Mouse (Mus musculus): Measurements from ENCODE around the gene Phldb2. TPM values are rescaled to one million over a fixed set of nuclear protein-coding genes. Genes with fewer than 3 reads are reported as not detected.

Phldb2 gene
- total and polyA plus RNA-seq, 2 experiments from 2014 or later = 32.8 to 33.2 TPM

- 48% methylated on average over 2 of the region's 2 CpGs for WGBS
- peak; percentile 41; the same call in 1 of the 2 replicates for ATAC-seq (ENCODE audit: insufficient read depth, low read depth)
- TF ChIP-seq CTCF (IDR thresholded peaks at IDR 0.05; ENCODE audit: low read depth) (no peak), EP300 (IDR thresholded peaks at IDR 0.05; ENCODE audit: low read depth) (no peak)
- no peak for DNase-seq (ENCODE audit: low spot score)
- Histone ChIP-seq H3K27ac (ENCODE audit: low read depth) (no peak overlapping the region), H3K4me2 (ENCODE audit: low read depth, low read length) (no peak overlapping the region), H3K36me3 (replicated peaks; ENCODE audit: control insufficient read depth, insufficient read depth, low read length) (peaks cover 77% of the 10 kb centered on the region), H3K9ac (replicated peaks; ENCODE audit: low read depth, low read length) (no peak overlapping the region), H3K27me3 (ENCODE audit: control insufficient read depth, insufficient read depth, low read length) (no peaks in the 10 kb centered on the region), H3K4me3 (ENCODE audit: low read depth, low read length) (no peak overlapping the region), H3K4me1 (ENCODE audit: control insufficient read depth, insufficient read depth) (peaks cover 10% of the 10 kb centered on the region), H3K9me3 (replicated peaks; ENCODE audit: control insufficient read depth, low read length) (no peaks in the 10 kb centered on the region)
These were observed 156.6 kb downstream of the Phldb2 start for GRCm38 (mm10) chr16:45796815-45797214.

DNA sequence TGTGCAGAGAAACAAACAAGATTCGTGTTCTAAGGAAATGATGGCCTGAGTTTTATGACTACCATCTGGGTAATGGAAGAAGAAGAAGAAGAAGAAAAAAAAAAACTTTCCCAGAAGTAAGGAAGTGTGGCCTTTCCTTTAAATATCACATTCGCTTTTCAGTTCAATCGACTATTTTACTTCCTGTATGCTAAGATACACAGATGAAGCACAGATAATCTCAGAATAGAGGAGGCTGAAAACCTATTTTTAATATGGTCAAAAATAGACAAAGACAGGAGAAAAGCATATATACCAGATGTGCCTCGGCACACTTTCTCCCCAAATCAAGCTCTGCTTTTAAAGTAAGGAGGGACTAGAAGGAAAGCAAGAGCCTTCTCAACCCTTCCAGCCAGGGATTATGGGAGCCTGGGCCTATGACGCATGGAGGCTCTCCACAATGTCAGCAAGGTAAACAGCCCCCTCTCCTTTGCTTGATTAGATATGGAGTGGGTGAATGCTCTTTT lies 158.2 kb downstream of the Phldb2 start:
- H3K9ac ChIP-seq (replicated peaks; ENCODE audit: low read depth, low read length) = no peak overlapping the region
- no peak overlapping the region for H3K4me2 ChIP-seq (ENCODE audit: low read depth, low read length)
- no peaks in the 10 kb centered on the region for H3K27me3 ChIP-seq (ENCODE audit: control insufficient read depth, insufficient read depth, low read length)
- no peak overlapping the region for H3K4me3 ChIP-seq (ENCODE audit: low read depth, low read length)
- DNase-seq (ENCODE audit: low spot score) (no peak), ATAC-seq (ENCODE audit: insufficient read depth, low read depth) (no peak)
- TF ChIP-seq EP300 (IDR thresholded peaks at IDR 0.05; ENCODE audit: low read depth) (no peak), CTCF (IDR thresholded peaks at IDR 0.05; ENCODE audit: low read depth) (no peak)
- peaks cover 10% of the 10 kb centered on the region for H3K4me1 ChIP-seq (ENCODE audit: control insufficient read depth, insufficient read depth)
- peak overlapping the region; percentile 34; the same call in 1 of the 2 replicates for H3K27ac ChIP-seq (ENCODE audit: low read depth)
- whole genome bisulfite sequencing = 60% methylated on average over 5 of the region's 5 CpGs
- no peaks in the 10 kb centered on the region for H3K9me3 ChIP-seq (replicated peaks; ENCODE audit: control insufficient read depth, low read length)
- H3K36me3 ChIP-seq (replicated peaks; ENCODE audit: control insufficient read depth, insufficient read depth, low read length) = peaks cover 63% of the 10 kb centered on the region

DNA sequence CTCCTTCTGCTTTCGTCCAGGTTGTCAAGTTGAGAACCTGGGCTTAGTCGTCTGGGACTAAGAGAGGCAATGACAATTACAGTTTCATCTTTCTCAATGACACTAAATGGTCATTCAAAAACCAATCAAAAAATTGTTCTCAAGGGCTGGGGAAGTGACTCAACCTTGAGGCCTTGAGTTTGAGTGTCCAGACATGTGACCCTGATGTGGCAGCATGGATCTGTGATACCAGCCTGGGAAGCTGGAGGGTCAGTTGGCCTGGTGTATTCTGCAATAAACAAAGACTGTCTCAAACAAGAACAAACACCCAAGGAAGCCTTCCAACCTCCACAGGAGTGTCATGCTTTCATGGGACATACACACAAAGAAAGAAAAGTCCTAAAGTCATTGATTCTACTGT lies 160.6 kb downstream of the Phldb2 start:
- H3K4me1 ChIP-seq (ENCODE audit: control insufficient read depth, insufficient read depth) = peaks cover 10% of the 10 kb centered on the region
- H3K36me3 ChIP-seq (replicated peaks; ENCODE audit: control insufficient read depth, insufficient read depth, low read length) = peaks cover 59% of the 10 kb centered on the region
- no peak overlapping the region for H3K4me2 ChIP-seq (ENCODE audit: low read depth, low read length)
- WGBS = 90% methylated on average over 2 of the region's 2 CpGs
- ATAC-seq (ENCODE audit: insufficient read depth, low read depth) (no peak), DNase-seq (ENCODE audit: low spot score) (no peak)
- H3K9ac ChIP-seq (replicated peaks; ENCODE audit: low read depth, low read length) = no peak overlapping the region
- no peak overlapping the region for H3K27ac ChIP-seq (ENCODE audit: low read depth)
- no peak for TF ChIP-seq CTCF (IDR thresholded peaks at IDR 0.05; ENCODE audit: low read depth)
- H3K27me3 ChIP-seq (ENCODE audit: control insufficient read depth, insufficient read depth, low read length) = no peaks in the 10 kb centered on the region
- no peaks in the 10 kb centered on the region for H3K9me3 ChIP-seq (replicated peaks; ENCODE audit: control insufficient read depth, low read length)
- H3K4me3 ChIP-seq (ENCODE audit: low read depth, low read length) = no peak overlapping the region

GRCm38 (mm10) chr16:45791286-45791685 lies 162.1 kb downstream of the Phldb2 start:
- 73% methylated on average over 5 of the region's 5 CpGs for WGBS
- H3K4me3 ChIP-seq (ENCODE audit: low read depth, low read length) = no peak overlapping the region
- H3K9ac ChIP-seq (replicated peaks; ENCODE audit: low read depth, low read length) = no peak overlapping the region
- H3K36me3 ChIP-seq (replicated peaks; ENCODE audit: control insufficient read depth, insufficient read depth, low read length) = peaks cover 63% of the 10 kb centered on the region
- H3K27ac ChIP-seq (ENCODE audit: low read depth) = no peak overlapping the region
- H3K27me3 ChIP-seq (ENCODE audit: control insufficient read depth, insufficient read depth, low read length) = no peaks in the 10 kb centered on the region
- peaks cover 9% of the 10 kb centered on the region; the same call in 1 of the 2 replicates for H3K4me1 ChIP-seq (ENCODE audit: control insufficient read depth, insufficient read depth)
- DNase-seq (ENCODE audit: low spot score) (no peak), ATAC-seq (ENCODE audit: insufficient read depth, low read depth) (no peak)
- no peaks in the 10 kb centered on the region for H3K9me3 ChIP-seq (replicated peaks; ENCODE audit: control insufficient read depth, low read length)
- no peak overlapping the region for H3K4me2 ChIP-seq (ENCODE audit: low read depth, low read length)
- TF ChIP-seq CTCF (IDR thresholded peaks at IDR 0.05; ENCODE audit: low read depth) (no peak), EP300 (IDR thresholded peaks at IDR 0.05; ENCODE audit: low read depth) (no peak)

DNA sequence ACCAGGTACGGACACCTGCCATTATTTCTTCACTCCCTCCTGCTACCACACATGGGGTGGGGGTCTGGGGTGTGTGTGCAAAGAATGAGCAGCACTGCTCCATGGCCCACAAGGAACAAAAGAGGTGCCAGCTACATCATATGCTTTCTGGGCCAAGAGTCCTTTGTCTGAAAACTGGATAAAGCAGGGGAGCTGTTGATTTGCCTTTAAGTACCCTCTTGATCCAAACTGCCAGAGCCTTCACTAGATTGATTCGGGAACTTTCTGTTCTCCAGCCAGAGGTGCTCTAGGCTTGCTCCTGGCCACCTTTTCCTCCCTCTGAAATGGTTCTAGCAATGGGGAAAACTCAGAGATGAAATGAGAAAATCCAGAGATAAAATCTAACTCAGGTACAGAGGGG lies 164.1 kb downstream of the Phldb2 start:
- DNase-seq (ENCODE audit: low spot score) (no peak), ATAC-seq (ENCODE audit: insufficient read depth, low read depth) (no peak)
- H3K9me3 ChIP-seq (replicated peaks; ENCODE audit: control insufficient read depth, low read length) = no peaks in the 10 kb centered on the region
- no peak overlapping the region for H3K4me3 ChIP-seq (ENCODE audit: low read depth, low read length)
- H3K27me3 ChIP-seq (ENCODE audit: control insufficient read depth, insufficient read depth, low read length) = no peaks in the 10 kb centered on the region
- TF ChIP-seq CTCF (IDR thresholded peaks at IDR 0.05; ENCODE audit: low read depth) = no peak
- TF ChIP-seq EP300 (IDR thresholded peaks at IDR 0.05; ENCODE audit: low read depth) = no peak
- H3K9ac ChIP-seq (replicated peaks; ENCODE audit: low read depth, low read length) = no peak overlapping the region
- 78% methylated on average over 2 of the region's 2 CpGs for WGBS
- H3K4me1 ChIP-seq (ENCODE audit: control insufficient read depth, insufficient read depth) = no peaks in the 10 kb centered on the region
- H3K36me3 ChIP-seq (replicated peaks; ENCODE audit: control insufficient read depth, insufficient read depth, low read length) = peaks cover 62% of the 10 kb centered on the region
- no peak overlapping the region for H3K4me2 ChIP-seq (ENCODE audit: low read depth, low read length)
- H3K27ac ChIP-seq (ENCODE audit: low read depth) = no peak overlapping the region

DNA sequence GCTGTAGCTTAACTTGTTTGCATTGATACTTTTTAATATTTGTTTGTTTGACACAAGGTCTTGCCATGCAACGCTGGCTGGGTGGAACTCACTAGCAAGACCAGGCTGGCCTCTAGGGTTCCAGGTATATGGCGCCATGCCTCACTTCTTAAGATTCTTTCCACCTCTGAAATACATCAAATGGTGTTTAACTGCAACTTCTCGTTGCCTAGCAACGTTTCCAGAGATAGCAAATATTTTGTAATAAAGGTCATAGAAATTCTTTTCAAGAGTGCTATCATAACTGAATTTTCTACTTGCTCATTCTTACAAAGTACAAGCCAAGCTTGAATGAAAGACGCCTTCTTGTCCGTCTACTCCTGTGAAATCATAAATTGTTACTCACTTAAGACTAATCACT lies 165.7 kb downstream of the Phldb2 start:
- Histone ChIP-seq H3K27me3 (ENCODE audit: control insufficient read depth, insufficient read depth, low read length) (no peaks in the 10 kb centered on the region), H3K9ac (replicated peaks; ENCODE audit: low read depth, low read length) (no peak overlapping the region), H3K4me3 (ENCODE audit: low read depth, low read length) (no peak overlapping the region), H3K4me1 (ENCODE audit: control insufficient read depth, insufficient read depth) (no peaks in the 10 kb centered on the region), H3K36me3 (replicated peaks; ENCODE audit: control insufficient read depth, insufficient read depth, low read length) (peaks cover 60% of the 10 kb centered on the region), H3K4me2 (ENCODE audit: low read depth, low read length) (no peak overlapping the region), H3K27ac (ENCODE audit: low read depth) (no peak overlapping the region), H3K9me3 (replicated peaks; ENCODE audit: control insufficient read depth, low read length) (no peaks in the 10 kb centered on the region)
- DNase-seq (ENCODE audit: low spot score) = no peak
- TF ChIP-seq CTCF (IDR thresholded peaks at IDR 0.05; ENCODE audit: low read depth) (no peak), EP300 (IDR thresholded peaks at IDR 0.05; ENCODE audit: low read depth) (no peak)
- no peak for ATAC-seq (ENCODE audit: insufficient read depth, low read depth)
- 78% methylated on average over 6 of the region's 6 CpGs for WGBS
